Mouse (Mus musculus) C2C12 (cell line): ENCODE measurements around the gene Cd300c. TPM values are rescaled to one million over a fixed set of nuclear protein-coding genes. Genes with fewer than 3 reads are reported as not detected.

ENCODE experiments used
- H3K27me3 ChIP-seq: one replicate; pipeline ENCODE4 v1.6.1; 2011; ENCODE audit not compliant: control insufficient read depth, insufficient read depth, insufficient read length
- H3K36me3 ChIP-seq: one replicate; pipeline ENCODE4 v1.6.1; 2011; ENCODE audit not compliant: control insufficient read depth, insufficient read depth
- H3K4me3 ChIP-seq: one replicate; pipeline ENCODE4 v1.5.1; 2011; ENCODE audit warnings: mild to moderate bottlenecking, control low read depth; ENCODE audit not compliant: poor library complexity, insufficient read depth, severe bottlenecking
- H3K79me2 ChIP-seq: one replicate; pipeline ENCODE4 v1.6.1; 2011; ENCODE audit not compliant: control insufficient read depth, insufficient read depth
- H3K79me3 ChIP-seq: one replicate; pipeline ENCODE4 v1.6.1; 2011; ENCODE audit warnings: low read depth, control low read depth
- H3ac ChIP-seq: one replicate; pipeline ENCODE3; 2011; ENCODE audit warnings: low read depth; ENCODE audit not compliant: control insufficient read depth, insufficient read length
- CEBPB ChIP-seq: IDR thresholded peaks from one replicate; pipeline ENCODE4 v1.6.1; 2011; ENCODE audit warnings: low read depth, mild to moderate bottlenecking, control low read depth, moderate library complexity
- CTCF ChIP-seq: IDR thresholded peaks from one replicate; pipeline ENCODE4 v1.5.1; 2011; ENCODE audit not compliant: control insufficient read depth, insufficient read depth, insufficient read length
- FOSL1 ChIP-seq: IDR thresholded peaks from one replicate; pipeline ENCODE4 v1.8.0; 2011; ENCODE audit warnings: mild to moderate bottlenecking, low read length; ENCODE audit not compliant: poor library complexity, insufficient read depth, severe bottlenecking
- MAX ChIP-seq: IDR thresholded peaks from one replicate; pipeline ENCODE4 v1.6.1; 2011; ENCODE audit warnings: mild to moderate bottlenecking, control low read depth
- MYOD1 ChIP-seq: IDR thresholded peaks from one replicate; pipeline ENCODE4 v1.6.1; 2011; ENCODE audit warnings: low read depth; ENCODE audit not compliant: control insufficient read depth, insufficient read length
- MYOG ChIP-seq: IDR thresholded peaks from one replicate; pipeline ENCODE4 v1.6.1; 2011; ENCODE audit not compliant: control insufficient read depth, insufficient read length; ENCODE audit errors: extremely low read depth
- USF1 ChIP-seq: IDR thresholded peaks from one replicate; pipeline ENCODE4 v1.6.1; 2011; ENCODE audit warnings: low read depth, mild to moderate bottlenecking, control low read depth, moderate library complexity
- polyA plus RNA-seq: library from polyadenylated mRNA; unstranded; fragments of >200 nt; fragmentation: generic; extraction: Trizol; gene quantifications from one replicate; pipeline ENCODE4 v1.2.1, GENCODE M21; 2012; ENCODE audit warnings: missing spikeins

Cd300c gene
- polyA plus RNA-seq, 1 experiment, result not detected

DNA sequence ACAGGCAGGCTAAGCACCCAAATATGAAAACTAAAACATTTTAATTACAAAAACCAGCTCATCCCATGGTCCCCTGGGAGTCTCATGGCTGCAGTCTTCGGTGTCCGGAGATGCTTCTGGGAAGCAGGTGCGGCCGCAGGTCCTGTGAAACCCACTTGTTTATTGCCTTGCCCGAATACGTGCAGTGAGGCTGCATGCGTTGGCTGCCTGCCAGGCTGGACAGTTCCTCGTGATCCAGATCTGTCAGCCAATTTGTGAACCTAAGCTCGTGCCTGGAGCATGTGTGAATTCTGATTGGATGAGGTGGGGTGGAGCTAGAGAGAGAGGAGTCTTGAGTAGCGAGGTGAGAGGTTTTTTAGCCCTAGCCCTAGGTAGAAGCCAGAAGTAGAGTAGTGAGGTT is 3.8 kb upstream of the Cd300c start:
- no peaks in the 10 kb centered on the region for H3K36me3 ChIP-seq
- no peak overlapping the region for H3ac ChIP-seq
- no peak for TF ChIP-seq MYOG
- no peak for TF ChIP-seq FOSL1
- TF ChIP-seq MAX, result no peak
- no peak for TF ChIP-seq MYOD1
- TF ChIP-seq CEBPB, result no peak
- TF ChIP-seq USF1, result no peak
- TF ChIP-seq CTCF, result no peak
- H3K4me3 ChIP-seq, result no peak overlapping the region
- no peaks in the 10 kb centered on the region for H3K79me2 ChIP-seq
- H3K79me3 ChIP-seq, result no peaks in the 10 kb centered on the region
- no peaks in the 10 kb centered on the region for H3K27me3 ChIP-seq

DNA sequence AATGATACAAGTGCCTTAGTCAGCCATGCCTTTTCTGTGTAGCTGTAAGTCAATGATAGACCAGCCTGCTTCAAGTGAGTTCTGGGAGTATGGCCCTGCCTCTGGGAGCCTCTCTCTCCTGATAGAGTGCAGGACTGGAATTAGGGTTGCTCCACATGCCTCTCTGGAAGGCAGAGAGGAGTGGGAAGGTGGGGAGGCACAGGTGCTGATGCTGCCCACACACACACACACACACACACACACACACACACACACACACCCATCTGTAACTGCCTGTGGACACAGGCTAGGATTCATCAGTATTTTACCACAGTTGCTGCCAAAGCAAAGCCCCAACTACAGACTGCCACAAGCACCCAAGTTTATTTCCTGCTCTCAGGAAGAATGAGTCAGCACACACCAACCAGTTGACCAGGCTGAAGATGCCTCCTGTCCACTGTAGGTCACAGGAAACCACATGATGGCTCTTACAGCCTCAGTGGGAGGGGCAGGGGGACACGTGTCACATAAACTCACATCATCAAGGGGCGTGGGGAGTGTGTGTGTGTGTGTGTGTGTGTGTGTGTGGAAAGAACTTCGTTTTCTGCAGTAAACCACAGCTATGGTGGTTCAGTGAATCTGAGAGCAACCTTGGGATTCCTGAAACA is 3.7 kb downstream of the Cd300c start:
- H3K36me3 ChIP-seq, result no peaks in the 10 kb centered on the region
- no peaks in the 10 kb centered on the region for H3K27me3 ChIP-seq
- TF ChIP-seq MYOD1, result no peak
- TF ChIP-seq MAX, result peak; percentile 38
- TF ChIP-seq CTCF, result no peak
- TF ChIP-seq MYOG, result no peak
- no peak for TF ChIP-seq FOSL1
- peak; percentile 75 for TF ChIP-seq USF1
- no peak for TF ChIP-seq CEBPB
- H3K79me3 ChIP-seq, result no peaks in the 10 kb centered on the region
- H3K4me3 ChIP-seq, result no peak overlapping the region
- no peaks in the 10 kb centered on the region for H3K79me2 ChIP-seq
- no peak overlapping the region for H3ac ChIP-seq

DNA sequence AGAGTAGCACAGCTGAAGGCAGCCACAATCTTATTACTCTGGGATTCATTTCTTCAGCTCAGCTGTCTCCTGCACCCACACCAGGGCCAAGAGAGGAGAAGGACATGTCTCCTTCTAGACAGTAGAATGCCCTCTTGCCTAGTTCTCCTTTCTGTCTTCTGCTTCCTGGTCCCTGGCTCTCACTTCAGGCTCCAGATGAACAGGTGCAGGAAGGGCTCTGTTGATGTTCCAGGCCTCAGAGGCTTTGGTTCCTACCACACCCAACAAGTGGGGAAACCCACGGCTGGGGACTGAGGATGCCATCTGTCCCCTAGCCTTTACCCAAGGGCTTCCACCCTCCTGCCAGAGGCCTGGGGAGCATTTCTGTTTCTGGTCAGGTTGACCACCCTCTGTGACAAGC is 8.6 kb downstream of the Cd300c start:
- Histone ChIP-seq H3K36me3 (no peaks in the 10 kb centered on the region), H3K79me2 (no peaks in the 10 kb centered on the region), H3K27me3 (no peaks in the 10 kb centered on the region), H3K79me3 (no peaks in the 10 kb centered on the region), H3ac (no peak overlapping the region), H3K4me3 (no peak overlapping the region)
- TF ChIP-seq USF1 (no peak), CEBPB (no peak), MYOG (no peak), FOSL1 (no peak), CTCF (no peak), MAX (no peak), MYOD1 (no peak)

DNA sequence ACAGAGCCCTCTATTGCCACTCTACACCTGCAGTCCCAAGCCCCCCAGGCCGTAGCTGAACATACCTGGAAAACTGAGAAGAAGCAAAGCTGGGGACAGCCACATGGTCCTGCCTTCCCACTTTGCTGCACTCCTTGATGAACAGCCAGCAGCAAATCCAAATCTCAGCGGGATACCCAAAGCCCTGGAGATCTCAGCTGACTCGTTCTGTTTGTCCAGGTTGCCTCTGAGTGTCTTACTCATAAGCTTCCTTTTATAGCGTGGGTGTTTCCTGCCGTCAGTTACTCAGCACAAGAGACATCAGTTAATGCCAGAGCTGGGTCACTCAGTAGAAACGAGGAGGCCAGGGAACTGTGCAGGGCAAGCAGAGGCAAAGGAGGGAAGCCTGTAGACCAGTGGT is 34.8 kb downstream of the Cd300c start, which contains the start of gene Cd300lb:
TSS of gene Cd300lb (minus strand) at position 243 of the 400 bp plus-strand sequence.
- H3K79me2 ChIP-seq, result no peaks in the 10 kb centered on the region
- H3K27me3 ChIP-seq, result no peaks in the 10 kb centered on the region
- H3K79me3 ChIP-seq, result no peaks in the 10 kb centered on the region
- no peaks in the 10 kb centered on the region for H3K36me3 ChIP-seq
- H3K4me3 ChIP-seq, result no peak within 1 kb of the TSS
- TF ChIP-seq FOSL1, result no peak
- no peak within 1 kb of the TSS for H3ac ChIP-seq

- Histone ChIP-seq H3K27me3 (no peaks in the 10 kb centered on the region), H3K79me2 (no peaks in the 10 kb centered on the region)
- TF ChIP-seq MYOG, result no peak
- TF ChIP-seq CTCF, result no peak
- no peak for TF ChIP-seq MYOD1
- no peak for TF ChIP-seq FOSL1
- no peak for TF ChIP-seq MAX
- TF ChIP-seq USF1, result no peak
- no peak for TF ChIP-seq CEBPB
Observed at GRCm38 (mm10) chr11:114933591-114933990, 35.4 kb downstream of the Cd300c start.

GRCm38 (mm10) chr11:114931041-114931440 is 37.9 kb downstream of the Cd300c start:
- TF ChIP-seq MYOD1 (no peak), USF1 (no peak), CTCF (no peak), MAX (no peak), CEBPB (no peak), MYOG (no peak), FOSL1 (no peak)
- H3K79me3 ChIP-seq, result no peaks in the 10 kb centered on the region
- H3K27me3 ChIP-seq, result no peaks in the 10 kb centered on the region
- no peak overlapping the region for H3ac ChIP-seq
- H3K36me3 ChIP-seq, result no peaks in the 10 kb centered on the region
- no peak overlapping the region for H3K4me3 ChIP-seq
- H3K79me2 ChIP-seq, result no peaks in the 10 kb centered on the region

More at GRCm38 (mm10) chr11:114933591-114933990, 35.4 kb downstream of the Cd300c start:
- Histone ChIP-seq H3K4me3 (no peak overlapping the region), H3K36me3 (no peaks in the 10 kb centered on the region), H3ac (no peak overlapping the region), H3K79me3 (no peaks in the 10 kb centered on the region)
